Mouse (Mus musculus): ENCODE results near the gene Ergic2.

DNA sequence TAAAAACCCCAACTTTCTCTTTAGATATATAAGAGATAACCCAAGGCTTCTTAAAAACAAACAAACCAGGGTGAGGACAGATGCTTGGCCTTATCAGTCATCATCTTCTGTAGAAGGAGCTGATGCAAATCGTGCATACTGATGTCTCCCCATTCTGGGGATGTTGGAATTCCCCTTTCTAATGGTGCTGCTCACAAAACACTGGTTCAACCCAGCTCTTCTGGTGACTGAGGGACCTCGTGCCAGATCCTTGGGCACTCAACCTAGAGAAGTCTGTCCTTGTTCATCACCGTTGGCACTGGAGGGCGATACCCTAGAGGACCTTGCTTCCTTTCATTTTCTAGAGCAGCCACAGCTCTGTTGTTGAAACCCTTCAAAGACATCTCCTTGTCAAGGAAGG is 4.6 kb upstream of the Ergic2 start:
- TF ChIP-seq CTCF (IDR thresholded peaks at IDR 0.05; ENCODE audit: extremely low read depth, insufficient read length, insufficient replicate concordance, low read depth, low read length) (no peak), POLR2A (IDR thresholded peaks at IDR 0.05; ENCODE audit: low read depth, low read length) (no peak)

Data from small intestine, adult 2 months (tissue).